Mouse (Mus musculus) embryonic facial prominence, embryonic 12.5 days (tissue): ENCODE data around the gene Bicd2. TPM values are rescaled to one million over a fixed set of nuclear protein-coding genes. Genes with fewer than 3 reads are reported as not detected.

Experiments used
- ATAC-seq: fragments of 200-750 bp; cut with Nextera tagmentation; 2 replicates; pipeline ENCODE4 v1.8.0; 2017; ENCODE audit not compliant: insufficient number of reproducible peaks, insufficient read depth, low FRiP score, low TSS enrichment
- H3K27ac ChIP-seq: fragments of 300-500 bp; sonication (generic); 2 replicates; pipeline ENCODE4 v1.5.1; 2016; ENCODE audit warnings: mild to moderate bottlenecking
- H3K27me3 ChIP-seq: fragments of 300-500 bp; sonication (generic); 2 replicates; pipeline ENCODE4 v1.6.1; 2016; ENCODE audit warnings: mild to moderate bottlenecking, moderate library complexity
- H3K36me3 ChIP-seq: fragments of 300-500 bp; sonication (generic); 2 replicates; pipeline ENCODE4 v1.6.1; 2016; ENCODE audit warnings: mild to moderate bottlenecking
- H3K4me1 ChIP-seq: fragments of 300-500 bp; sonication (generic); 2 replicates; pipeline ENCODE4 v1.6.1; 2016
- H3K4me2 ChIP-seq: fragments of 300-500 bp; sonication (generic); replicated peaks from 2 replicates; pipeline ENCODE4 v1.6.1; 2016; ENCODE audit warnings: mild to moderate bottlenecking, moderate library complexity
- H3K4me3 ChIP-seq: fragments of 300-500 bp; sonication (generic); 2 replicates; pipeline ENCODE4 v1.5.1; 2016; ENCODE audit warnings: mild to moderate bottlenecking
- H3K9ac ChIP-seq: fragments of 300-500 bp; sonication (generic); 2 replicates; pipeline ENCODE4 v1.6.1; 2016; ENCODE audit warnings: mild to moderate bottlenecking, moderate library complexity
- H3K9me3 ChIP-seq: fragments of 300-500 bp; sonication (generic); 2 replicates; pipeline ENCODE4 v1.6.1; 2016; ENCODE audit warnings: mild to moderate bottlenecking, moderate library complexity
- WGBS: fragments of 180-500 bp; shearing (Covaris S2); methylation state at CpG from one replicate; pipeline ENCODE4 v1.1.7; 2016; 5-methylcytosine and 5-hydroxymethylcytosine counted together
- polyA plus RNA-seq: library from polyadenylated mRNA; unstranded; fragments of >200 nt; fragmentation: Nextera tagmentation; extraction: Ambion mirVana; gene quantifications from 2 replicates; pipeline ENCODE4 v1.2.1, GENCODE M21; 2016

The Bicd2 gene
- polyA plus RNA-seq, 1 experiment from 2014 or later, result 42.0 TPM

GRCm38 (mm10) chr13:49328101-49328500 lies 13.3 kb upstream of the Bicd2 start:
- Histone ChIP-seq H3K4me2 (no peak overlapping the region), H3K9ac (no peak overlapping the region), H3K9me3 (no peaks in the 10 kb centered on the region), H3K36me3 (no peaks in the 10 kb centered on the region), H3K27ac (no peak overlapping the region), H3K27me3 (no peaks in the 10 kb centered on the region), H3K4me1 (no peaks in the 10 kb centered on the region), H3K4me3 (no peak overlapping the region)
- no peak for ATAC-seq
- WGBS, result 81% methylated on average over 4 of the region's 4 CpGs

DNA sequence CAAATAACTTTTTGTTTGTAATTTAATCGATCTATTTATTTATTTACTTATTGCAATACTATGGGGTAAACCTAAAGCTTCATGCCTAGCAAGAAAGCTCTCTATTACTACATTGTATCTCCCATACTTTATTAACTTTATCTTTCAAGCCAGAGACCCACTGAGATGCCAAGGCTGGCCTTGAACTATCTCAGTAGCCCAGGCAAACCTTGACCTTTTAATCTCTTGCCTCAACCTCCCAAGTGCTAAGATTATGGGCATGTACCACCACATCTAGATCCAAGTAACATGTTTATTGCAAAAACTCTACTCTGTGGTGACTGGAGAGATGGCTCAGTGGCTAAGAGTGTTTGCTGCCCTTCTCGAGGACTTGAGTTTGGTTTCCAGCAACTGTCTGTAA lies 8.1 kb upstream of the Bicd2 start:
- Histone ChIP-seq H3K27me3 (no peaks in the 10 kb centered on the region), H3K9ac (no peak overlapping the region), H3K4me3 (no peak overlapping the region), H3K36me3 (no peaks in the 10 kb centered on the region), H3K27ac (no peak overlapping the region), H3K4me1 (no peaks in the 10 kb centered on the region), H3K4me2 (no peak overlapping the region), H3K9me3 (no peaks in the 10 kb centered on the region)
- no peak for ATAC-seq
- 75% methylated on average over 2 of the region's 2 CpGs for WGBS

DNA sequence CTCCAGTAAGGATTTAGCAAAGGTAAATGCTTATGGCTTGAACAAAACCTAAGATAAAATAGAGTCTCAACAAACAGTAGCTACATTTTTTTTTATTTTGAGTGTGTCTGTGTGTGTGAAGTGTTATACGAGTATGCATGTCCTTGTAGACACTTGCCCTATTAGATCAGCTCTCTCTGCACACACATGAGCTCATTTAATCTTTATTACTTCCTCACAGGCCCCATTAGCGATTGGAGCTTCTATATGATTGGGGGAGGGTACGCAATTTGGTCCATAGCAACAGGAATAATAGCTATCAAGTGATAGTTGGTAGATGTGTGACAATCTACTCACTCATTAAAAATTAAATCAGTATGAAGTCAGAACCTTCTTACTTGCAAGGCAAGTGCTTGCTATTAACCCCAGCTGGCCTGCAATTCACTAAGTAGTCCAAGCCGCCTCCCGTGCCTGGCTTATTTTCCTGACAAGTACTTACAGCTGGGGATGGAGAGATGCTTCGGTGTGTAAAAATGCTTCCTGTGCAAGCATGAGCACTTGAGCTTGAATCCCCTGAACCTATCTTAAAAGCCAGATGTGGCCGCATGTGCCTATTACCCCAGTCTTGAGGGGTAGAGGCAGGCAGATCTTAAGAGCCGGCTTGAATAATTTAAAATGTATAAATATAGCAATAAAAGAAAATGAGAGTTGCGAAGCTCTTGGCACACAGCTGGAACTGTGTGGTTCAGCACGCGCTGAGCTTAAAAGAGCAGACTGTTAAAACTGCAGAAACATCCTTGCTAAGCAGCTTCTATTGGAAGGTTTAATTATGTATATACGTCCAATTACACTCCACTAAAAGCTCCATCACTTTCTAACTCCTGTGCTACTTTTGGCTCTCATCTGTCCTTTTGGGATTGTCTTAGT lies 6.1 kb upstream of the Bicd2 start:
- Histone ChIP-seq H3K36me3 (no peaks in the 10 kb centered on the region), H3K4me3 (no peak overlapping the region), H3K9me3 (no peaks in the 10 kb centered on the region), H3K27me3 (no peaks in the 10 kb centered on the region), H3K27ac (no peak overlapping the region), H3K4me1 (peaks cover 2% of the 10 kb centered on the region; the same call in 1 of the 2 replicates), H3K4me2 (no peak overlapping the region), H3K9ac (no peak overlapping the region)
- WGBS, result 68% methylated on average over 12 of the region's 12 CpGs
- no peak for ATAC-seq

DNA sequence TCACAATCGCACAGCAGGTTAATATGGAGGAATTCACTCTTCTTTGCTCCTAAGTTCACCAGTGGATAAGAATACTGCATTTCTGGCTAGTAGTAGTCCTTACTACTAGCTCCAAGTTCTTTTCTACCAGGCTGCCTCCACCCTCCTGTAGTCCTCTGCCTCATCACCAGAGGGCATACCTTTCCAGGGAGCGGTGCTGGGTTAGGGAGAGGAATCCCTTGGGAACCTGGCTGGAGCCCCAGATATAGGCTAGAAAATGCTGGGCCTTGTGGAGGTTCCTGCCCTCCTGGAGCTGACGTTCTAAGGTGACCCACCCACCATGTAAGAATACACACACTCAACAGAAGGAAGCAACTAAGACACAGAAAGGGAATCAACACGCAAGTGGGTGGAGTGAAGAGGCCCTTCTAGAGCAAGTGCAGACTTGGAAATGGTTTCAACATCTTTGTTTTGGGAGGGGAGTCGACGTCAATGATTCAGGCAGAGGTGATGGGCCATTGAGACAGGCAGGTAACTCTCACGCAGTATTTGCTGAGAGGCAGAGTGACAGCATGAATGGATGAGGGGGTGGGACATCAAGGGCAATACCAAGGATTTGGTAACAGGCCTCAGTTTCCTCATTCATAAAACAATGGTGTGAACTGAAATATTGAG lies 2.4 kb upstream of the Bicd2 start:
- no peaks in the 10 kb centered on the region for H3K36me3 ChIP-seq
- 74% methylated on average over 7 of the region's 7 CpGs for WGBS
- H3K4me2 ChIP-seq, result no peak overlapping the region
- no peak for ATAC-seq
- no peaks in the 10 kb centered on the region for H3K9me3 ChIP-seq
- H3K4me3 ChIP-seq, result no peak overlapping the region
- H3K27ac ChIP-seq, result no peak overlapping the region
- peaks cover 21% of the 10 kb centered on the region for H3K4me1 ChIP-seq
- H3K9ac ChIP-seq, result no peak overlapping the region
- H3K27me3 ChIP-seq, result no peaks in the 10 kb centered on the region

GRCm38 (mm10) chr13:49341831-49342722 lies 692 bp downstream of the Bicd2 start:
- peak; percentile 7 for ATAC-seq
- H3K4me2 ChIP-seq, result peak overlapping the region; percentile 92
- 9% methylated on average over 25 of the region's 25 CpGs for WGBS
- H3K36me3 ChIP-seq, result no peaks in the 10 kb centered on the region
- peak overlapping the region; percentile 65 for H3K9ac ChIP-seq
- peaks cover 45% of the 10 kb centered on the region for H3K4me1 ChIP-seq
- peak overlapping the region; percentile 61 for H3K4me3 ChIP-seq
- H3K9me3 ChIP-seq, result no peaks in the 10 kb centered on the region
- H3K27me3 ChIP-seq, result no peaks in the 10 kb centered on the region
- H3K27ac ChIP-seq, result 0 out of 2 replicates have a peak overlapping the region, but pooled peaks have one; percentile 24

DNA sequence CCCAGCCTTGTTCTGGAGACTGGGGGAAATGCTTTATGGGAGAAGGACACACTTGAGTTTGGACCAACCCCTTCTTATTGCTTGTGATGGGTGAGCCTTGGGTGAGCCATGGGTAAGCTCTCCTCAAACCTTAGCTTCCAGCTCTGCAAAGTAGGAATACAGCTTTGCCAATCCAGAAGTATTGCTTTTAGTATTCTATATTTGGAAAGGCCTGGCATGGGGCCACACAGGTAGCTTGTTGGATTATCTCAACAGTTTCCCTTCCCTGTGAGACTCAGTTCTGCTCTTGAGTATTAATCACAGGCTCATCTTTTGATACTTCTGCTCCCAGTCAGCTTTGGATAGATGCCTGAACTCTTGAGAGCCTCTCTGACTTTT lies 1.3 kb downstream of the Bicd2 start:
- Histone ChIP-seq H3K4me1 (peaks cover 45% of the 10 kb centered on the region), H3K27ac (no peak overlapping the region), H3K4me2 (peak overlapping the region; percentile 92), H3K9ac (peak overlapping the region; percentile 65), H3K27me3 (no peaks in the 10 kb centered on the region), H3K9me3 (no peaks in the 10 kb centered on the region), H3K36me3 (no peaks in the 10 kb centered on the region), H3K4me3 (peak overlapping the region; percentile 61)
- ATAC-seq, result no peak

GRCm38 (mm10) chr13:49344567-49344966 lies 3.2 kb downstream of the Bicd2 start:
- Histone ChIP-seq H3K27me3 (no peaks in the 10 kb centered on the region), H3K27ac (no peak overlapping the region), H3K4me2 (no peak overlapping the region), H3K9me3 (no peaks in the 10 kb centered on the region), H3K4me3 (no peak overlapping the region), H3K36me3 (no peaks in the 10 kb centered on the region), H3K9ac (no peak overlapping the region), H3K4me1 (peaks cover 45% of the 10 kb centered on the region)
- ATAC-seq, result no peak
- 92% methylated on average over 8 of the region's 8 CpGs for WGBS

DNA sequence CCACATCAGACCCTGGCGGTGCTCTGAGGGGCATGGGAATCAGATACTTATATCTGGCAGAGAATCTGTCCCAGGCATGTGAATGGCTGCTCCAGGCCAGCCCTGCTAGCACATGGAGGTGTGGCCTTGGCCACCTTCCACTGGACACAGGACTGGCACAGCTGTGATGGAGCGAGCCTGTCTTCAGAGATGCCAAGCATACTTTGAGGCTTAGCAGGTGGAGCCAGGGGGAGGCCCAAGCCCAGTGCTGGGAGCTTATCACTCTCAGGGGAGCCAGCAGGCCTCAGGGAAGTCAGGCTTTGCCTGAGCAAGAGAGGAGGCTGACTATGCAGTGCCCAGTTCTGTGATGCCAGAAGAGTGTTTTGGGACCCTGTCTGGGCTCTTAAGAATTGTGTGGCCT lies 4.1 kb downstream of the Bicd2 start:
- peaks cover 41% of the 10 kb centered on the region for H3K4me1 ChIP-seq
- no peak overlapping the region for H3K27ac ChIP-seq
- H3K9ac ChIP-seq, result no peak overlapping the region

GRCm38 (mm10) chr13:49348522-49348921 lies 7.1 kb downstream of the Bicd2 start:
- H3K4me3 ChIP-seq, result no peak overlapping the region
- peaks cover 24% of the 10 kb centered on the region; the same call in 1 of the 2 replicates for H3K4me1 ChIP-seq
- H3K27ac ChIP-seq, result no peak overlapping the region
- no peak overlapping the region for H3K4me2 ChIP-seq
- H3K9me3 ChIP-seq, result no peaks in the 10 kb centered on the region
- no peaks in the 10 kb centered on the region for H3K27me3 ChIP-seq
- H3K9ac ChIP-seq, result no peak overlapping the region
- no peaks in the 10 kb centered on the region for H3K36me3 ChIP-seq
- 87% methylated on average over 2 of the region's 2 CpGs for WGBS
- no peak for ATAC-seq

More for the DNA sequence above, 4.1 kb downstream of the Bicd2 start:
- no peaks in the 10 kb centered on the region for H3K36me3 ChIP-seq
- no peaks in the 10 kb centered on the region for H3K27me3 ChIP-seq
- no peak for ATAC-seq
- no peak overlapping the region for H3K4me2 ChIP-seq
- H3K9me3 ChIP-seq, result no peaks in the 10 kb centered on the region
- 72% methylated on average over 2 of the region's 2 CpGs for WGBS
- no peak overlapping the region for H3K4me3 ChIP-seq

GRCm38 (mm10) chr13:49349335-49349734 lies 8.0 kb downstream of the Bicd2 start:
- H3K4me3 ChIP-seq, result no peak overlapping the region
- H3K9ac ChIP-seq, result no peak overlapping the region
- H3K27ac ChIP-seq, result no peak overlapping the region
- 91% methylated on average over 4 of the region's 4 CpGs for WGBS
- H3K4me1 ChIP-seq, result peaks cover 21% of the 10 kb centered on the region; the same call in 1 of the 2 replicates
- no peaks in the 10 kb centered on the region for H3K27me3 ChIP-seq
- no peak for ATAC-seq
- H3K4me2 ChIP-seq, result no peak overlapping the region
- no peaks in the 10 kb centered on the region for H3K36me3 ChIP-seq
- H3K9me3 ChIP-seq, result no peaks in the 10 kb centered on the region

DNA sequence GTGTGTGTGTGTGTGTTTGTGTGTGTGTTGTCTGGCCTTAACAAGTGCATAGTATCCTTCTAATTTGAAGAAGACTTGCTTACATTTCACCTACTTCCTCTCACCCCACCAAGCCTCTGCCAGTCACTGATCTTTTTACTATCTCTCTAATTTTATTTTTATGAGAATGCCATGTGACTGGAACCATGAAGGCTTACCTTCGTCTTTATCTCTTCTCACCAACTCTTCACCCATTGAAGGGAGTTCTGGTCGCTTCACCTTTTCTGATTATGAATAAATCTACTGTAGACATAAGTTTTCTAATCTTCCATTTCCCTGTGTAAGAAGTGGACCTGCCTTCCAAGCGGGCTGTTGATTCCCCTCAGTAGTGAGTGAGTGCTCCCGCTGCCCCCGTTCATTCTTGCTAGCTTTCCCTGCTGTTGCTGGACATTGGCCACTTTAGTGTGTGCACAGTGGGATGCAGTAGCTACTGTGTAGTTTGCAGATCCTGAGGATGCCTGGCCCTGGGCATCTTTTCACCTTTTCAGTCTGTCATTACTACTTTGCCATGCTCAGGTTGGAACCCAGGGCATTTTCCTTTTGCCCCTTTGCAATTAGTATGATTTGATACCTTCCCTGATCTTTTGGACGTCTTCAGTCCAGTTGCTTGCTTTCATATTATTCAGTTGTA lies 8.6 kb downstream of the Bicd2 start:
- H3K27me3 ChIP-seq, result no peaks in the 10 kb centered on the region
- H3K27ac ChIP-seq, result no peak overlapping the region
- no peak overlapping the region for H3K9ac ChIP-seq
- ATAC-seq, result no peak
- H3K9me3 ChIP-seq, result no peaks in the 10 kb centered on the region
- H3K36me3 ChIP-seq, result no peaks in the 10 kb centered on the region
- H3K4me2 ChIP-seq, result no peak overlapping the region
- H3K4me1 ChIP-seq, result peaks cover 16% of the 10 kb centered on the region; the same call in 1 of the 2 replicates
- no peak overlapping the region for H3K4me3 ChIP-seq
- whole genome bisulfite sequencing, result 91% methylated on average over 6 of the region's 6 CpGs
